Mouse (Mus musculus): ENCODE measurements around the gene Pdik1l. TPM values are rescaled to one million over a fixed set of nuclear protein-coding genes. Genes with fewer than 3 reads are reported as not detected.

Pdik1l gene
- polyA plus RNA-seq (2012; rRNA removed) = 5.8 and 7.5 TPM in 2 replicates

- no peak for DNase-seq (ENCODE audit: low spot score)
These were observed at the start of gene Pdik1l for GRCm38 (mm10) chr4:134287575-134288025. TSS of gene Pdik1l (minus strand) at chr4:134287895.

- no peak for DNase-seq (ENCODE audit: low spot score)
These were observed 42.6 kb upstream of the Pdik1l start for GRCm38 (mm10) chr4:134330281-134330680.

- no peak for DNase-seq (ENCODE audit: low spot score)
These were observed 41.1 kb upstream of the Pdik1l start for GRCm38 (mm10) chr4:134328832-134329231.

- no peak for DNase-seq (ENCODE audit: low spot score)
These were observed 40.5 kb upstream of the Pdik1l start for GRCm38 (mm10) chr4:134328151-134328550.

- no peak for DNase-seq (ENCODE audit: low spot score)
These were observed 39.3 kb upstream of the Pdik1l start for GRCm38 (mm10) chr4:134326859-134327530.

GRCm38 (mm10) chr4:134324655-134325054 is 37.0 kb upstream of the Pdik1l start:
- no peak for DNase-seq (ENCODE audit: low spot score)

GRCm38 (mm10) chr4:134321524-134321923 is 33.8 kb upstream of the Pdik1l start:
- DNase-seq (ENCODE audit: low spot score) = no peak

GRCm38 (mm10) chr4:134319674-134320073 is 32.0 kb upstream of the Pdik1l start:
- DNase-seq (ENCODE audit: low spot score) = no peak

GRCm38 (mm10) chr4:134319074-134319473 is 31.4 kb upstream of the Pdik1l start:
- DNase-seq (ENCODE audit: low spot score) = no peak

GRCm38 (mm10) chr4:134316390-134316789 is 28.7 kb upstream of the Pdik1l start:
- DNase-seq (ENCODE audit: low spot score) = no peak

GRCm38 (mm10) chr4:134315470-134315869 is 27.8 kb upstream of the Pdik1l start:
- DNase-seq (ENCODE audit: low spot score) = no peak

GRCm38 (mm10) chr4:134314876-134315275 is 27.2 kb upstream of the Pdik1l start, which contains the start of gene Trim63:
TSS of gene Trim63 (plus strand) at chr4:134315120.
- DNase-seq (ENCODE audit: low spot score) = no peak

- no peak for DNase-seq (ENCODE audit: low spot score)
These were observed 26.5 kb upstream of the Pdik1l start for GRCm38 (mm10) chr4:134314081-134314655.

- DNase-seq (ENCODE audit: low spot score) = no peak
These were observed 25.2 kb upstream of the Pdik1l start for GRCm38 (mm10) chr4:134312901-134313300.

- DNase-seq (ENCODE audit: low spot score) = no peak
These were observed 24.6 kb upstream of the Pdik1l start for GRCm38 (mm10) chr4:134312341-134312740.

- no peak for DNase-seq (ENCODE audit: low spot score)
These were observed 24.1 kb upstream of the Pdik1l start for GRCm38 (mm10) chr4:134311784-134312183.

GRCm38 (mm10) chr4:134310656-134311055 is 23.0 kb upstream of the Pdik1l start:
- no peak for DNase-seq (ENCODE audit: low spot score)

GRCm38 (mm10) chr4:134310106-134310505 is 22.4 kb upstream of the Pdik1l start:
- no peak for DNase-seq (ENCODE audit: low spot score)

GRCm38 (mm10) chr4:134307367-134308072 is 19.8 kb upstream of the Pdik1l start:
- DNase-seq (ENCODE audit: low spot score) = peak; percentile 39

- DNase-seq (ENCODE audit: low spot score) = no peak
These were observed 19.3 kb upstream of the Pdik1l start for GRCm38 (mm10) chr4:134306963-134307362.

GRCm38 (mm10) chr4:134302084-134302483 is 14.4 kb upstream of the Pdik1l start:
- no peak for DNase-seq (ENCODE audit: low spot score)

GRCm38 (mm10) chr4:134300316-134300715 is 12.6 kb upstream of the Pdik1l start:
- no peak for DNase-seq (ENCODE audit: low spot score)

GRCm38 (mm10) chr4:134299498-134299810 is 11.8 kb upstream of the Pdik1l start:
- no peak for DNase-seq (ENCODE audit: low spot score)

Measured in urinary bladder, adult 2 months (tissue).